Mouse (Mus musculus): Measurements from ENCODE around the gene Gpr183. TPM values are rescaled to one million over a fixed set of nuclear protein-coding genes. Genes with fewer than 3 reads are reported as not detected.

Gpr183 gene
- polyA plus RNA-seq, 1 experiment from 2014 or later, result 2.7 TPM

GRCm38 (mm10) chr14:121983009-121983933, 18.3 kb upstream of the Gpr183 start:
- peak; percentile 61 for ATAC-seq (ENCODE audit: low read depth)
- H3K27ac ChIP-seq (ENCODE audit: low read length), result peak overlapping the region; percentile 85

GRCm38 (mm10) chr14:121981531-121981930, 16.5 kb upstream of the Gpr183 start:
- Histone ChIP-seq H3K4me1 (replicated peaks; ENCODE audit: control insufficient read depth, insufficient read depth, low read length) (peaks cover 12% of the 10 kb centered on the region), H3K27me3 (ENCODE audit: control insufficient read depth, insufficient read depth, low read depth, low read length) (no peaks in the 10 kb centered on the region), H3K27ac (ENCODE audit: low read length) (no peak overlapping the region), H3K9ac (ENCODE audit: low read length) (no peak overlapping the region), H3K36me3 (ENCODE audit: control insufficient read depth, insufficient read depth, low read length) (no peaks in the 10 kb centered on the region; the same call in 1 of the 2 replicates), H3K9me3 (ENCODE audit: control insufficient read depth, low read length) (no peaks in the 10 kb centered on the region), H3K4me2 (ENCODE audit: low read depth, low read length) (no peak overlapping the region), H3K4me3 (ENCODE audit: low read length) (no peak overlapping the region)
- no peak for ATAC-seq (ENCODE audit: low read depth)
- 75% methylated on average over 1 of the region's 1 CpGs for WGBS

More at GRCm38 (mm10) chr14:121983009-121983933, 18.3 kb upstream of the Gpr183 start:
- no peak overlapping the region for H3K9ac ChIP-seq (ENCODE audit: low read length)
- H3K9me3 ChIP-seq (ENCODE audit: control insufficient read depth, low read length), result no peaks in the 10 kb centered on the region
- peaks cover 12% of the 10 kb centered on the region for H3K4me1 ChIP-seq (replicated peaks; ENCODE audit: control insufficient read depth, insufficient read depth, low read length)
- no peaks in the 10 kb centered on the region for H3K27me3 ChIP-seq (ENCODE audit: control insufficient read depth, insufficient read depth, low read depth, low read length)
- H3K36me3 ChIP-seq (ENCODE audit: control insufficient read depth, insufficient read depth, low read length), result no peaks in the 10 kb centered on the region
- no peak overlapping the region for H3K4me3 ChIP-seq (ENCODE audit: low read length)
- WGBS, result 30% methylated on average over 8 of the region's 8 CpGs
- peak overlapping the region; percentile 1; the same call in 1 of the 2 replicates for H3K4me2 ChIP-seq (ENCODE audit: low read depth, low read length)

- no peak for ATAC-seq (ENCODE audit: low read depth)
- Histone ChIP-seq H3K4me3 (ENCODE audit: low read length) (no peak overlapping the region), H3K9ac (ENCODE audit: low read length) (no peak overlapping the region), H3K9me3 (ENCODE audit: control insufficient read depth, low read length) (no peaks in the 10 kb centered on the region), H3K27ac (ENCODE audit: low read length) (no peak overlapping the region), H3K27me3 (ENCODE audit: control insufficient read depth, insufficient read depth, low read depth, low read length) (no peaks in the 10 kb centered on the region), H3K4me1 (replicated peaks; ENCODE audit: control insufficient read depth, insufficient read depth, low read length) (no peaks in the 10 kb centered on the region), H3K4me2 (ENCODE audit: low read depth, low read length) (no peak overlapping the region), H3K36me3 (ENCODE audit: control insufficient read depth, insufficient read depth, low read length) (peaks cover 3% of the 10 kb centered on the region)
- WGBS, result 84% methylated on average over 10 of the region's 10 CpGs
Observed at GRCm38 (mm10) chr14:121973114-121973513, 8.1 kb upstream of the Gpr183 start.

GRCm38 (mm10) chr14:121970402-121970801, 5.4 kb upstream of the Gpr183 start:
- no peak overlapping the region for H3K9ac ChIP-seq (ENCODE audit: low read length)
- no peaks in the 10 kb centered on the region for H3K27me3 ChIP-seq (ENCODE audit: control insufficient read depth, insufficient read depth, low read depth, low read length)
- H3K4me1 ChIP-seq (replicated peaks; ENCODE audit: control insufficient read depth, insufficient read depth, low read length), result no peaks in the 10 kb centered on the region
- no peak overlapping the region for H3K27ac ChIP-seq (ENCODE audit: low read length)
- H3K4me3 ChIP-seq (ENCODE audit: low read length), result no peak overlapping the region
- ATAC-seq (ENCODE audit: low read depth), result no peak
- no peaks in the 10 kb centered on the region for H3K9me3 ChIP-seq (ENCODE audit: control insufficient read depth, low read length)
- WGBS, result 100% methylated on average over 1 of the region's 1 CpGs
- no peak overlapping the region for H3K4me2 ChIP-seq (ENCODE audit: low read depth, low read length)
- no peaks in the 10 kb centered on the region; the same call in 1 of the 2 replicates for H3K36me3 ChIP-seq (ENCODE audit: control insufficient read depth, insufficient read depth, low read length)

GRCm38 (mm10) chr14:121967095-121967494, 2.1 kb upstream of the Gpr183 start:
- ATAC-seq (ENCODE audit: low read depth), result no peak
- H3K9me3 ChIP-seq (ENCODE audit: control insufficient read depth, low read length), result no peaks in the 10 kb centered on the region
- no peak overlapping the region for H3K4me3 ChIP-seq (ENCODE audit: low read length)
- no peaks in the 10 kb centered on the region for H3K27me3 ChIP-seq (ENCODE audit: control insufficient read depth, insufficient read depth, low read depth, low read length)
- H3K36me3 ChIP-seq (ENCODE audit: control insufficient read depth, insufficient read depth, low read length), result no peaks in the 10 kb centered on the region
- H3K4me1 ChIP-seq (replicated peaks; ENCODE audit: control insufficient read depth, insufficient read depth, low read length), result peaks cover 9% of the 10 kb centered on the region
- no peak overlapping the region for H3K4me2 ChIP-seq (ENCODE audit: low read depth, low read length)
- no peak overlapping the region for H3K27ac ChIP-seq (ENCODE audit: low read length)
- 52% methylated on average over 4 of the region's 4 CpGs for WGBS
- no peak overlapping the region for H3K9ac ChIP-seq (ENCODE audit: low read length)

- no peaks in the 10 kb centered on the region for H3K9me3 ChIP-seq (ENCODE audit: control insufficient read depth, low read length)
- peaks cover 9% of the 10 kb centered on the region for H3K4me1 ChIP-seq (replicated peaks; ENCODE audit: control insufficient read depth, insufficient read depth, low read length)
- no peak for ATAC-seq (ENCODE audit: low read depth)
- H3K9ac ChIP-seq (ENCODE audit: low read length), result no peak overlapping the region
- no peaks in the 10 kb centered on the region for H3K27me3 ChIP-seq (ENCODE audit: control insufficient read depth, insufficient read depth, low read depth, low read length)
- no peak overlapping the region for H3K27ac ChIP-seq (ENCODE audit: low read length)
- no peaks in the 10 kb centered on the region for H3K36me3 ChIP-seq (ENCODE audit: control insufficient read depth, insufficient read depth, low read length)
- 80% methylated on average over 4 of the region's 4 CpGs for WGBS
- no peak overlapping the region for H3K4me3 ChIP-seq (ENCODE audit: low read length)
- H3K4me2 ChIP-seq (ENCODE audit: low read depth, low read length), result no peak overlapping the region
Observed at GRCm38 (mm10) chr14:121965461-121965860, 466 bp upstream of the Gpr183 start.

- no peaks in the 10 kb centered on the region for H3K36me3 ChIP-seq (ENCODE audit: control insufficient read depth, insufficient read depth, low read length)
- ATAC-seq (ENCODE audit: low read depth), result no peak
- H3K9me3 ChIP-seq (ENCODE audit: control insufficient read depth, low read length), result no peaks in the 10 kb centered on the region
- peak overlapping the region; percentile 22; the same call in 1 of the 2 replicates for H3K4me2 ChIP-seq (ENCODE audit: low read depth, low read length)
- peaks cover 9% of the 10 kb centered on the region for H3K4me1 ChIP-seq (replicated peaks; ENCODE audit: control insufficient read depth, insufficient read depth, low read length)
- peak overlapping the region; percentile 59 for H3K27ac ChIP-seq (ENCODE audit: low read length)
- no peaks in the 10 kb centered on the region for H3K27me3 ChIP-seq (ENCODE audit: control insufficient read depth, insufficient read depth, low read depth, low read length)
- 17% methylated on average over 4 of the region's 4 CpGs for whole genome bisulfite sequencing
- peak overlapping the region; percentile 44 for H3K9ac ChIP-seq (ENCODE audit: low read length)
- H3K4me3 ChIP-seq (ENCODE audit: low read length), result peak overlapping the region; percentile 7; the same call in 1 of the 2 replicates
Observed at GRCm38 (mm10) chr14:121963942-121964335, 1.1 kb downstream of the Gpr183 start.

GRCm38 (mm10) chr14:121963251-121963941, 1.6 kb downstream of the Gpr183 start:
- H3K27me3 ChIP-seq (ENCODE audit: control insufficient read depth, insufficient read depth, low read depth, low read length), result no peaks in the 10 kb centered on the region
- no peaks in the 10 kb centered on the region for H3K9me3 ChIP-seq (ENCODE audit: control insufficient read depth, low read length)
- H3K4me1 ChIP-seq (replicated peaks; ENCODE audit: control insufficient read depth, insufficient read depth, low read length), result peaks cover 9% of the 10 kb centered on the region
- 49% methylated on average over 9 of the region's 9 CpGs for WGBS
- H3K27ac ChIP-seq (ENCODE audit: low read length), result peak overlapping the region; percentile 59
- peak overlapping the region; percentile 22; the same call in 1 of the 2 replicates for H3K4me2 ChIP-seq (ENCODE audit: low read depth, low read length)
- H3K36me3 ChIP-seq (ENCODE audit: control insufficient read depth, insufficient read depth, low read length), result no peaks in the 10 kb centered on the region
- H3K4me3 ChIP-seq (ENCODE audit: low read length), result peak overlapping the region; percentile 7; the same call in 1 of the 2 replicates
- peak; percentile 48 for ATAC-seq (ENCODE audit: low read depth)
- H3K9ac ChIP-seq (ENCODE audit: low read length), result no peak overlapping the region; the same call in 1 of the 2 replicates

All from lung, embryonic 16.5 days (tissue).